Mouse (Mus musculus): ENCODE measurements around the gene Eipr1. TPM values are rescaled to one million over a fixed set of nuclear protein-coding genes. Genes with fewer than 3 reads are reported as not detected.
"Not testable (repeated sequence)": the region's sequence is repeated elsewhere in the genome, so short reads cannot be mapped to it uniquely, and the experiment has no call there.

Eipr1 gene
- total and polyA plus RNA-seq, 2 experiments from 2014 or later: 60.8 to 66.6 TPM

- Histone ChIP-seq H3K27ac (ENCODE audit: low read depth, low read length) (no peak overlapping the region), H3K4me2 (ENCODE audit: low read depth) (no peak overlapping the region), H3K9me3 (ENCODE audit: low read length) (no peaks in the 10 kb centered on the region), H3K4me3 (ENCODE audit: low read depth, low read length) (no peak overlapping the region), H3K36me3 (ENCODE audit: insufficient read depth) (peaks cover 34% of the 10 kb centered on the region), H3K9ac (no peak overlapping the region), H3K4me1 (ENCODE audit: insufficient read depth) (no peaks in the 10 kb centered on the region), H3K27me3 (ENCODE audit: insufficient read depth, low read length) (no peaks in the 10 kb centered on the region)
- TF ChIP-seq CTCF (IDR thresholded peaks at IDR 0.05; ENCODE audit: low read depth): no peak
- 60% methylated on average over 2 of the region's 2 CpGs for WGBS
- no peak for ATAC-seq
- no peak for DNase-seq
Measured at GRCm38 (mm10) chr12:28717066-28717465, 34.5 kb upstream of the Eipr1 start.

GRCm38 (mm10) chr12:28718106-28718505 lies 33.5 kb upstream of the Eipr1 start:
- no peak overlapping the region for H3K4me2 ChIP-seq (ENCODE audit: low read depth)
- no peak overlapping the region for H3K4me3 ChIP-seq (ENCODE audit: low read depth, low read length)
- DNase-seq: no peak
- H3K27me3 ChIP-seq (ENCODE audit: insufficient read depth, low read length): no peaks in the 10 kb centered on the region
- no peak overlapping the region for H3K9ac ChIP-seq
- 96% methylated on average over 2 of the region's 2 CpGs for WGBS
- H3K36me3 ChIP-seq (ENCODE audit: insufficient read depth): peaks cover 31% of the 10 kb centered on the region
- no peak for ATAC-seq
- TF ChIP-seq CTCF (IDR thresholded peaks at IDR 0.05; ENCODE audit: low read depth): no peak
- no peak overlapping the region for H3K27ac ChIP-seq (ENCODE audit: low read depth, low read length)
- no peaks in the 10 kb centered on the region for H3K9me3 ChIP-seq (ENCODE audit: low read length)
- no peaks in the 10 kb centered on the region for H3K4me1 ChIP-seq (ENCODE audit: insufficient read depth)

GRCm38 (mm10) chr12:28724366-28724765 lies 27.2 kb upstream of the Eipr1 start:
- Histone ChIP-seq H3K36me3 (ENCODE audit: insufficient read depth) (peaks cover 27% of the 10 kb centered on the region), H3K4me3 (ENCODE audit: low read depth, low read length) (no peak overlapping the region), H3K9me3 (ENCODE audit: low read length) (no peaks in the 10 kb centered on the region), H3K9ac (no peak overlapping the region), H3K27ac (ENCODE audit: low read depth, low read length) (no peak overlapping the region), H3K4me1 (ENCODE audit: insufficient read depth) (no peaks in the 10 kb centered on the region), H3K27me3 (ENCODE audit: insufficient read depth, low read length) (no peaks in the 10 kb centered on the region), H3K4me2 (ENCODE audit: low read depth) (no peak overlapping the region)
- ATAC-seq (no peak), DNase-seq (no peak)
- WGBS: 75% methylated on average over 3 of the region's 3 CpGs
- no peak for TF ChIP-seq CTCF (IDR thresholded peaks at IDR 0.05; ENCODE audit: low read depth)

GRCm38 (mm10) chr12:28726204-28726603 lies 25.4 kb upstream of the Eipr1 start:
- Histone ChIP-seq H3K4me3 (ENCODE audit: low read depth, low read length) (no peak overlapping the region), H3K27ac (ENCODE audit: low read depth, low read length) (no peak overlapping the region), H3K27me3 (ENCODE audit: insufficient read depth, low read length) (no peaks in the 10 kb centered on the region), H3K4me2 (ENCODE audit: low read depth) (no peak overlapping the region), H3K36me3 (ENCODE audit: insufficient read depth) (peaks cover 14% of the 10 kb centered on the region), H3K4me1 (ENCODE audit: insufficient read depth) (no peaks in the 10 kb centered on the region), H3K9me3 (ENCODE audit: low read length) (no peaks in the 10 kb centered on the region), H3K9ac (no peak overlapping the region)
- DNase-seq (no peak), ATAC-seq (no peak)
- TF ChIP-seq CTCF (IDR thresholded peaks at IDR 0.05; ENCODE audit: low read depth): no peak
- WGBS: 92% methylated on average over 4 of the region's 4 CpGs

- no peaks in the 10 kb centered on the region for H3K4me1 ChIP-seq (ENCODE audit: insufficient read depth)
Measured at GRCm38 (mm10) chr12:28727061-28727460, 24.5 kb upstream of the Eipr1 start.

GRCm38 (mm10) chr12:28732631-28733030 lies 19.0 kb upstream of the Eipr1 start:
- ATAC-seq (no peak), DNase-seq (no peak)
- no peak overlapping the region for H3K9ac ChIP-seq
- H3K4me3 ChIP-seq (ENCODE audit: low read depth, low read length): no peak overlapping the region
- no peaks in the 10 kb centered on the region for H3K4me1 ChIP-seq (ENCODE audit: insufficient read depth)
- no peak overlapping the region for H3K4me2 ChIP-seq (ENCODE audit: low read depth)
- H3K27ac ChIP-seq (ENCODE audit: low read depth, low read length): no peak overlapping the region
- WGBS: 95% methylated on average over 8 of the region's 8 CpGs
- TF ChIP-seq CTCF (IDR thresholded peaks at IDR 0.05; ENCODE audit: low read depth): no peak
- no peaks in the 10 kb centered on the region for H3K9me3 ChIP-seq (ENCODE audit: low read length)
- no peaks in the 10 kb centered on the region for H3K27me3 ChIP-seq (ENCODE audit: insufficient read depth, low read length)
- H3K36me3 ChIP-seq (ENCODE audit: insufficient read depth): peaks cover 32% of the 10 kb centered on the region

More at GRCm38 (mm10) chr12:28727061-28727460, 24.5 kb upstream of the Eipr1 start:
- Histone ChIP-seq H3K4me3 (ENCODE audit: low read depth, low read length) (no peak overlapping the region), H3K27me3 (ENCODE audit: insufficient read depth, low read length) (no peaks in the 10 kb centered on the region), H3K9ac (no peak overlapping the region), H3K36me3 (ENCODE audit: insufficient read depth) (peaks cover 16% of the 10 kb centered on the region), H3K9me3 (ENCODE audit: low read length) (no peaks in the 10 kb centered on the region), H3K27ac (ENCODE audit: low read depth, low read length) (no peak overlapping the region), H3K4me2 (ENCODE audit: low read depth) (no peak overlapping the region)
- DNase-seq (no peak), ATAC-seq (no peak)
- WGBS: 90% methylated on average over 5 of the region's 5 CpGs
- TF ChIP-seq CTCF (IDR thresholded peaks at IDR 0.05; ENCODE audit: low read depth): no peak

- WGBS: 96% methylated on average over 6 of the region's 6 CpGs
Measured at GRCm38 (mm10) chr12:28733520-28734245, 17.9 kb upstream of the Eipr1 start.

More at GRCm38 (mm10) chr12:28733520-28734245, 17.9 kb upstream of the Eipr1 start:
- H3K4me2 ChIP-seq (ENCODE audit: low read depth); H3K9ac ChIP-seq; H3K4me3 ChIP-seq (ENCODE audit: low read depth, low read length); DNase-seq; ATAC-seq; H3K27me3 ChIP-seq (ENCODE audit: insufficient read depth, low read length); H3K9me3 ChIP-seq (ENCODE audit: low read length); H3K27ac ChIP-seq (ENCODE audit: low read depth, low read length); H3K4me1 ChIP-seq (ENCODE audit: insufficient read depth): not testable (repeated sequence)
- H3K36me3 ChIP-seq (ENCODE audit: insufficient read depth): peaks cover 38% of the 10 kb centered on the region
